Mouse (Mus musculus) limb, embryonic 11.5 days (tissue): ENCODE data around the gene Hivep3. TPM values are rescaled to one million over a fixed set of nuclear protein-coding genes. Genes with fewer than 3 reads are reported as not detected.

Source experiments
- ATAC-seq: fragments of 200-750 bp; cut with Nextera tagmentation; 2 replicates; pipeline ENCODE4 v1.8.0; 2017; ENCODE audit warnings: low read depth; ENCODE audit not compliant: insufficient number of reproducible peaks, low FRiP score, low TSS enrichment
- DNase-seq: peaks from one replicate; pipeline ENCODE4 v3.0.0-alpha.2; 2015; ENCODE audit warnings: low spot score
- H3K27ac ChIP-seq: fragments of 300-500 bp; sonication (generic); replicated peaks from 2 replicates; pipeline ENCODE4 v1.5.1; 2014; ENCODE audit warnings: low read depth, mild to moderate bottlenecking, low read length
- H3K27me3 ChIP-seq: fragments of 300-500 bp; sonication (generic); 2 replicates; pipeline ENCODE4 v1.6.1; 2014; ENCODE audit warnings: mild to moderate bottlenecking, low read length, mixed read lengths; ENCODE audit not compliant: control insufficient read depth, insufficient read depth
- H3K36me3 ChIP-seq: fragments of 300-500 bp; sonication (generic); 2 replicates; pipeline ENCODE4 v1.6.1; 2014; ENCODE audit warnings: mild to moderate bottlenecking, low read length, moderate library complexity, mixed read lengths; ENCODE audit not compliant: control insufficient read depth, insufficient read depth
- H3K4me1 ChIP-seq: fragments of 300-500 bp; sonication (generic); 2 replicates; pipeline ENCODE4 v1.6.1; 2014; ENCODE audit warnings: low read length, mixed read lengths; ENCODE audit not compliant: control insufficient read depth, insufficient read depth
- H3K4me2 ChIP-seq: fragments of 300-500 bp; sonication (generic); 2 replicates; pipeline ENCODE4 v1.6.1; 2014; ENCODE audit warnings: low read depth, mild to moderate bottlenecking, moderate library complexity; ENCODE audit not compliant: severe bottlenecking
- H3K4me3 ChIP-seq: fragments of 300-500 bp; sonication (generic); 2 replicates; pipeline ENCODE4 v1.5.1; 2014; ENCODE audit warnings: low read depth, low read length
- H3K9ac ChIP-seq: fragments of 300-500 bp; sonication (generic); 2 replicates; pipeline ENCODE4 v1.6.1; 2014; ENCODE audit warnings: mild to moderate bottlenecking, low read length
- H3K9me3 ChIP-seq: fragments of 300-500 bp; sonication (generic); 2 replicates; pipeline ENCODE4 v1.6.1; 2016; ENCODE audit warnings: low read length; ENCODE audit not compliant: control insufficient read depth
- WGBS: fragments of 180-500 bp; shearing (Covaris S2); extraction: QIAGEN DNeasy Blood & Tissue Kit; methylation state at CpG from one replicate; pipeline ENCODE4 v1.1.7; 2014; 5-methylcytosine and 5-hydroxymethylcytosine counted together
- polyA plus RNA-seq: library from polyadenylated mRNA; unstranded; fragments of >200 nt; fragmentation: Nextera tagmentation; extraction: Ambion mirVana; gene quantifications from 2 replicates; pipeline ENCODE4 v1.2.1, GENCODE M21; 2014

Gene Hivep3
- polyA plus RNA-seq, 1 experiment from 2014 or later = 0.55 TPM

DNA sequence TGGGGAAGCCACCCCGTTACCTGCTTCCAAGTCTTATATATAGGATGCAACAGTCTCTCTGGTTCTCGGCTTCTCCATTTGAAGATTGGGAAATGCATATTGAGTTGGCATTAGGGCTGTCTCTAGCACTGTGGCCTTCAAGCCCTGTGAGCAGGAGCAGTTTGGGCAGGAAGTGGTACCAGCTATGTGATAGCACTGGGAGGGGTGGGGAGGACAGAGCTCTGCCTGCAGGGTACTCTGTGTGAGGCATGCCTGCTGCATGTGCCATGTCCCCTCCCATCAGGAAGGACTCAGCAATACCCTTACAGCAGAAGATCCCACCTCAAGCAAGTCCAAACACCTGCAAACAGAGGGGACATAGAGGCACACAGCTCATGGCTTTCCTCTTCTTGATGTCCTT lies 142.0 kb downstream of the Hivep3 start:
- Histone ChIP-seq H3K9ac (no peak overlapping the region), H3K4me1 (no peaks in the 10 kb centered on the region), H3K27me3 (no peaks in the 10 kb centered on the region), H3K4me2 (no peak overlapping the region), H3K9me3 (no peaks in the 10 kb centered on the region), H3K27ac (no peak overlapping the region), H3K4me3 (no peak overlapping the region), H3K36me3 (no peaks in the 10 kb centered on the region)
- WGBS = 93% methylated on average over 2 of the region's 2 CpGs
- ATAC-seq (no peak), DNase-seq (no peak)

DNA sequence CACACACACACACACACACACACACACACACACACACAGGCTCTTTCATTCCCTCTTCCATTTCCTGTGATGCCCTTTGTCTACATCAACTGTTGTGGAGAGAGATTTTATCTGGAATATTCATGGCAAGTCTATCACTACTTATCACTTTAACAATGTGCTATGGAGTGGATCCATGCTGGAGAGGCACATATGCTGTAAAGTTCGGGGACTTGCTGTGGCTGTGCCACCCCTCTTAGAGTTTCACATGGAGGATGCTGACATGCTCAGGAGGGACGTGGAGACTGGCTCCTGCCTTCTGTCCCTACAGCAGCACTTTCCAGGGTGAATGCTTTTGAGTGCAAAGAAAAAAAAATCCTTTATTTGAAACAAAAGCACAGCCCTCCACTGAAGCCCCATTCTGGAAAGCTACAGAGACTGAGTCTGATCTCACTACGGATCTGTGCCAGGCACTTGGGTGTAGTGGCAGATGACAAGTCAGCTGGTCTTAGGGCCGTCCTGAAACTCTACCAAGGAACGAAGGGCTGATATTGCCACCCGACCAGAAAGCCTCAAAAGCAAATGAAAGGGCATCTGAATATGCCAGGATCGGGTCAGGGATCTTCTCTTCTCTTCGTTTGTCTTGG lies 143.1 kb downstream of the Hivep3 start:
- Histone ChIP-seq H3K4me2 (no peak overlapping the region), H3K27me3 (no peaks in the 10 kb centered on the region), H3K9me3 (no peaks in the 10 kb centered on the region), H3K4me1 (no peaks in the 10 kb centered on the region), H3K36me3 (no peaks in the 10 kb centered on the region), H3K9ac (no peak overlapping the region), H3K4me3 (no peak overlapping the region), H3K27ac (no peak overlapping the region)
- ATAC-seq = no peak
- 81% methylated on average over 8 of the region's 8 CpGs for WGBS
- no peak for DNase-seq

DNA sequence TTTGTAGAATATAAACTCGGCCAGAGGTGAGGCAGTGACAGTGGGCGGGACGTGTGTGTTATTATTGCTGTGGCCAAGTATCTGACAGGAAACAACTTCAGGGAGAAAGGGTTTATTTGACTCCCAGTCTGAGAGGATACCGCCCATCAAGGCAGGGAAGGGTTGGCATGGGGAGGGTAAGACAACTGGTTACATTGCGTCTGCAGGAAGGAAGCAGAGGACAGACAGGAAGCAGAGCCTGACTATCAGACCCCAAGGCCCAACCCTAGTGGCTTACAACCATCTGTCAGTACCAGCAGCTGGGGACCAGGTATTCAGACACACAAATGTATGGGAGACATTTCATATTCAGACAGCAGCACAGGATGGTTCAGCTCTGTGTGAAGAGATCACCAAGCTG lies 144.6 kb downstream of the Hivep3 start:
- no peak overlapping the region for H3K4me2 ChIP-seq
- H3K27me3 ChIP-seq = no peaks in the 10 kb centered on the region
- 87% methylated on average over 5 of the region's 5 CpGs for WGBS
- DNase-seq = no peak
- no peaks in the 10 kb centered on the region for H3K36me3 ChIP-seq
- H3K27ac ChIP-seq = no peak overlapping the region
- H3K9me3 ChIP-seq = no peaks in the 10 kb centered on the region
- ATAC-seq = no peak
- no peak overlapping the region for H3K9ac ChIP-seq
- no peaks in the 10 kb centered on the region for H3K4me1 ChIP-seq
- no peak overlapping the region for H3K4me3 ChIP-seq

DNA sequence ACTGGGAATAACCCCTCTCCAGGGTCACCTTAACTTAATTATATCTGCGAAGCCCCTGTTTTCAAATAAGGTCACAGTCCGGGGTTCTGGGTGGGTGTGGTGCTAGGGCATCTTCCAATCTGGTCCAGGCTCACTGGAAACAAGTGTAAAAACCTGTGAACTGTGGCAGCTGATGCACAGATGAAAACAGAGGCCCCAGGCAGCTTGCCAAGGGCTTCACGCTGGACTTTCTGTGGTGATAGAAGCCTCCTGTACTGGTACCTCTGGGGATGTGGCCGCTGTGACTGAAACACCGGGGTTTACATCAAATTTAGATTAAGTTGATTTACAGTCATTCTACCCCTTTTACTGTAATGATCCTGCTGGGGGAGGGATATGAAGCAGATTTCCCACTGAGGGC lies 146.1 kb downstream of the Hivep3 start:
- Histone ChIP-seq H3K27me3 (no peaks in the 10 kb centered on the region), H3K27ac (no peak overlapping the region), H3K36me3 (no peaks in the 10 kb centered on the region), H3K9me3 (no peaks in the 10 kb centered on the region), H3K4me3 (no peak overlapping the region), H3K9ac (no peak overlapping the region), H3K4me2 (no peak overlapping the region), H3K4me1 (no peaks in the 10 kb centered on the region)
- DNase-seq = no peak
- ATAC-seq = no peak
- 80% methylated on average over 5 of the region's 5 CpGs for WGBS

DNA sequence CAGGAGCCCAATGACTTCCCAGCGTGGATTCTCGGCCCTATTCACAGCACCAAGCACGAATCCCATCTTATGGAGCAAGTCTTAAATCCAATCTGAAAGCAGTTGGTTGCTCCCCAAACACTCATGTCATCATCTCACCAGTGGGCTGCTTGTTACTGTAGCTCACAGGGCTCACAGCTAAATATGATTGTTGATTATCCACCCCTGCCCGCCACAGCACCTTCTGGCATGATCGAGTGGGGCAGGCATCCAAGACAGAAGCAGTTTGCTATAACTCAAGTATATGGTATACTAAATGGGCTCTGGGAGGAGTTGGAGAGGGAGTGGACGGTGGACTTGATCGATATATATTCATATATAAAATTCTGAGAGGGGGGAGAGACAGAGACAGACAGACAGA lies 146.7 kb downstream of the Hivep3 start:
- Histone ChIP-seq H3K27ac (no peak overlapping the region), H3K4me3 (no peak overlapping the region), H3K27me3 (no peaks in the 10 kb centered on the region), H3K4me2 (no peak overlapping the region), H3K9me3 (no peaks in the 10 kb centered on the region), H3K4me1 (no peaks in the 10 kb centered on the region), H3K9ac (no peak overlapping the region), H3K36me3 (no peaks in the 10 kb centered on the region)
- no peak for ATAC-seq
- 90% methylated on average over 7 of the region's 7 CpGs for whole genome bisulfite sequencing
- DNase-seq = no peak

DNA sequence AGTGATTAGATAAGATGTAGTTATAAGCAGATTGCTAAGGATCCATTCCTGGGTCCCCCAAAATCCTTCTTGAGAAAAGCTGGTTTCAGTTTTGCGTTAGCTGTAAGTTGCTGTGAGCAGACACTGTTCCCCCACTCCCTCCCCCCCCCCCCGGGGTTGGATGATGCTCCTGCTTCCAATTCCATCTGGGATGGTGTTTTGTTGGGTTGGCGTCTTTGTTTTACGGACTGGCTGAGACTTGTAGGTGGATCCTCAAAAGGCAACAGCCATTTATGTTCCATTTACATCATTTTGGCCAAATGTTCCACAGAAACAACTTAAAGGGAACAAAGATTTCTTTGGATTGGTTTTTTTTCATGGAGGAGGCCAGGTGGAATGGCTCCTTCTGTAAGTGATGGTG lies 147.7 kb downstream of the Hivep3 start:
- Histone ChIP-seq H3K9me3 (no peaks in the 10 kb centered on the region), H3K4me3 (no peak overlapping the region), H3K27ac (no peak overlapping the region), H3K36me3 (no peaks in the 10 kb centered on the region), H3K4me2 (no peak overlapping the region), H3K27me3 (no peaks in the 10 kb centered on the region), H3K9ac (no peak overlapping the region), H3K4me1 (no peaks in the 10 kb centered on the region)
- DNase-seq = no peak
- 82% methylated on average over 4 of the region's 4 CpGs for WGBS
- no peak for ATAC-seq

DNA sequence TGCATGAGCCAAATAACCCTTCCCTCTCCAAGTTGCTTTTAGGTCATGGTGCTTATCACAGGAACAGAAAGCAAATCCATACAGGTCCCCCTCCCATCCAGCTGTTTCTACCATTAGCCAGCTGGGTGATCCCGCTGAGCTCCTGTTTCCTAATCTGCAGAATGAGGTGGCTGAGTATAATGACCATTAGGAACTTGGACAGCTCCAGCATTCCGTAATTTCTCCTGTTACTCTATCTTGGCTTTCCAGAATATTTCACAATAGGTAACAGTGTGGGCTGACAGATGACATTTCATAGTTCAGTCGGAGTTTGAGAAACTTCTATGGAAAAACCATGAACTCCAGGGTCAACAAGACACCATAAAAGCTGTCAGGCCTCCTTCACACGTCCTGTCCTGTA lies 148.8 kb downstream of the Hivep3 start:
- 32% methylated on average over 4 of the region's 4 CpGs for WGBS
- H3K27ac ChIP-seq = no peak overlapping the region
- no peak for ATAC-seq
- H3K4me3 ChIP-seq = no peak overlapping the region
- H3K4me1 ChIP-seq = no peaks in the 10 kb centered on the region
- no peaks in the 10 kb centered on the region for H3K36me3 ChIP-seq
- H3K27me3 ChIP-seq = no peaks in the 10 kb centered on the region
- DNase-seq = no peak
- no peaks in the 10 kb centered on the region for H3K9me3 ChIP-seq
- H3K4me2 ChIP-seq = no peak overlapping the region
- H3K9ac ChIP-seq = no peak overlapping the region

DNA sequence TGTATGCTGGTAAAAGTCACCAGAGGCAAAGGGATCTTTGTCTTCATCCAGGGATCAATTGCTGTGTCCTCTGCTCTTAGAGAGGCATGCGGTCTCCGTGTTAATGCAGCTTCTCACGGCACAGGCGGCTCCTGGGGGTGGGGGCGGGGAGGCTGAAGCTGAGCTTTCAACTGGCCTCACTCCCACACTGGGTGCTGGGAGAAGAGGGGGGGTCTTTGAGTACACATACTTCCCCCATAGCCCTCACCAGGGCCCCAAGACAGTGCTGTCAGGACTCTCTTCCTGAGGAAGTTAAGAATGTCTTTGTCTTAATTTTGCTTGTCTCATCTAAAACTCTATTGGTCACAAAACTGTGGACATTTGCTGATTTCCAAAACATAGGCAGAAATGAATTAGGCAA lies 149.2 kb downstream of the Hivep3 start:
- no peaks in the 10 kb centered on the region for H3K4me1 ChIP-seq
- H3K36me3 ChIP-seq = no peaks in the 10 kb centered on the region
- 51% methylated on average over 5 of the region's 5 CpGs for WGBS
- no peak overlapping the region for H3K27ac ChIP-seq
- no peak overlapping the region for H3K4me2 ChIP-seq
- H3K9ac ChIP-seq = no peak overlapping the region
- H3K9me3 ChIP-seq = no peaks in the 10 kb centered on the region
- DNase-seq (no peak), ATAC-seq (no peak)
- no peak overlapping the region for H3K4me3 ChIP-seq
- H3K27me3 ChIP-seq = no peaks in the 10 kb centered on the region

DNA sequence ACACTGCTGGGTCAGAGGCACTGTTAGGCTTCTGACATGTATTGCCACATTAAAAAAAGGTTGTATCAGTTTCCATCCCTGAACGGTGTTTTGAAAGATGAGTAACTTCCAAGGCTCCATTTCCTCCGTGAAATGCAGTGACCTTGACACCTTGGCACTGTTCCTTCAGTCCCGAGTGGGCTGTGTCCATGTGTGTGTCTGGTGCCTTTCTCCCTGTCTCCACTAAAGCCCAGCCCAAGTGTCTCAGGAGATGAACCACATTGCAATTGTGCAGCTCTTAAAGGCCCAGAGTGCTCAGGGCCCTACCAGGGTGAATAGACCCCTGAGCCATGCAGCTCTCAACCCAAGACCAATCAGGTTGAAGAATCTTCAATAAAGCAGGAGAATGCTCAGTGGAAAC lies 153.0 kb downstream of the Hivep3 start:
- Histone ChIP-seq H3K9ac (no peak overlapping the region), H3K9me3 (no peaks in the 10 kb centered on the region), H3K27ac (no peak overlapping the region), H3K4me2 (no peak overlapping the region), H3K36me3 (no peaks in the 10 kb centered on the region), H3K27me3 (no peaks in the 10 kb centered on the region), H3K4me3 (no peak overlapping the region), H3K4me1 (no peaks in the 10 kb centered on the region)
- DNase-seq = no peak
- no peak for ATAC-seq
- WGBS = 86% methylated on average over 3 of the region's 3 CpGs
